Mouse (Mus musculus): ENCODE data around the gene Zfp410.
"Not testable (repeated sequence)": the region's sequence is repeated elsewhere in the genome, so short reads cannot be mapped to it uniquely, and the experiment has no call there.

The Zfp410 gene

DNA sequence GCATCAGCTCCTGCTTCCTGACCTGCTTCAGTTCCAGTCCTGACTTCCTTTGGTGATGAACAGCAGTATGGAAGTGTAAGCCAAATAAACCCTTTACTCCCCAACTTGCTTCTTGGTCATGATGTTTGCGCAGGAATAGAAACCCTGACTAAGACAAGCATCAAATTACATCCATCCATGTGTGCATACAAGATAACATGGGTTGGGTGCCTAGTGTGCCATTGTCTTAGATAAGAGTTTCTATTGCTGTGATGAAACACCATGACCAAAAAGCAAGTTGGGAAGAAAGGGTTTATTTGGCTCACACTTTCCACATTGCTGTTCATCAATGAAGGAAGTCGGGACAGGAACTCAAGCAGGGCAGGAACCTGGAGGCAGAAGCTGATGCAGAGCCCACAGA is 42.0 kb downstream of the Zfp410 start:
- ATAC-seq (ENCODE audit: insufficient number of reproducible peaks, low FRiP score, low TSS enrichment) = not testable (repeated sequence)

DNA sequence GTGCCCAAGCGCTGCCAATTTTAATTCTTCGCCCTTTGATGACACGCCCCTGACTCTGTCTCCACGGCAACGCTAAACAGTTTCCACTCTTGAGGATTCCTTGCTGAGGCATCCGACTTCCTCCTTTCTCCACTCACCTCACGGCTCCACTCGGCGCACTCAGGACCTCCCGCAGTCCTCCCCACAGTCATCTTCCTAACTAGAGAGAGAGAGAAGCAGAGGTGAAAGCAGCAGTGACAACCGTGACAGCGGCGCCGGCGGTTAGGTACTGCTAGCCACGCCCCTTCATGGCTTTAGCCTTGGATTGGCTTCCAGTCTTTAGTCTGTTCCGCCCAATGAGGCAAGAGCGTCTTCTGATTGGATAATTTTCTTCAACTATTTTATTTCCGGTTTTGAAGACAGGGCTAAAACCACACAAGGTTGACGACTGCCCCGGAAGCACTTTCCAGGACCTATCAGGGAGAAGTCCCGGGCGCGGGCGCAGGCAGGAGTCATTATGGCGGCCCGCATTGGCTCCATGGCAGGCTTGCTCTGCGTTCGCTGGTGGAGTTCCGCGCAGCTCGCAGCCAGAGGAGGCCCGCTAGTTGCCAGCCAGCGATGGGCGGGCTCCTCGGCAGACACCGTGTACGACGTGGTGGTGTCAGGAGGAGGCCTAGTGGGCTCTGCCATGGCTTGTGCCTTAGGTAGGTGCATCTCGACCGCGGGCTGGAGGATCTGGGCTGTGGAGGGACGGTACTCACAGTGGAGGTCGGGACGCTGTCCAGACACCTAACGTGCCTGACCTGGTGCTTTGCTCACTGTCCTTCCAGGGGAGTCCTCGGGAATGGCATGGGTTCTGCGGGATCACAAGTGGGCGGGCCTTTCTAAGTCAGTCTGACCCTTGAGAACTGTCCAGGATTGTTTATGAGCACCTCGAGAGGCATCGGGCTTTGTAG is 45.2 kb downstream of the Zfp410 start, which contains the start of the genes Coq6 and Fam161b:
Coq6 (plus strand) TSS at position 103 of the 935 bp plus-strand sequence.
Fam161b (minus strand) TSS at position 279 of the 935 bp plus-strand sequence.
- peak; percentile 98 for ATAC-seq (ENCODE audit: insufficient number of reproducible peaks, low FRiP score, low TSS enrichment)

DNA sequence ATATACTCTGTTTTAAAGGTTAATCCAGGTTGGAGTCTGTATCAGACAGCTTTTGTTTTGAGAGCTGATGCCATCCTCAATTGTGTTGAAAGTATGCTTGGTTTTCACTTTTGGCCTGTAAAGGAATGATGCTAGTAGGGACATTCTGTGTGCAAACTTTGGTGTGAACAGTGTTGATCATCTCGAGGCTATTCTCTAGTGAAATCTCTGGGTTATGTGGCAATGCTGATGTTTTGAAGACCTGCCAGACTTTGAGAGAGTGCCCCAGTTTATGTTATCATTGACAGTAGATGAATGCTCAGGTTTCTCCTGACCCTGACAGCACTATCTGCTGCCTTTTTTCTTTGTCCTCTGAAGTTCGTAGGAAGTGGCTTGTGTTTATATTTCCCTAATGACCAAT is 46.2 kb downstream of the Zfp410 start:
- no peak for ATAC-seq (ENCODE audit: insufficient number of reproducible peaks, low FRiP score, low TSS enrichment)

DNA sequence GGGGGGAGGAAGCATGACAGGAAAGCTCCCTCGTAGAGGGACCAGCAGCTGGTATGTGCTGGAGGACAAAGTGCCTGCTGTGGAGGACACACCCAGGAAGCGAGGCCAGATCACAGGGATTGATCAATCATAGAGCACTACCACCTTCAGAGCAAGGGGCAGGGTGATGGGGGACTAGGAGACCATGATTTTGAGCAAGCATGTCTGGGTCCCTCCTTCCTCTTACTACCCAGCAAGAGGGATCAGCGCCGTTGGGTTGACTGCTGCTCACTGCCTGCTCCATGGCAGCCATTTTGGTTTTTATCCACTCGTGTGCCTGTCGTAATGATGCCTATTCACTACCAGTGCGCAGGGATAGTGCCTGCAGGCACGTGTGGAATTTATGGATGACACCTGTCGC is 47.6 kb downstream of the Zfp410 start:
- ATAC-seq (ENCODE audit: insufficient number of reproducible peaks, low FRiP score, low TSS enrichment) = no peak

DNA sequence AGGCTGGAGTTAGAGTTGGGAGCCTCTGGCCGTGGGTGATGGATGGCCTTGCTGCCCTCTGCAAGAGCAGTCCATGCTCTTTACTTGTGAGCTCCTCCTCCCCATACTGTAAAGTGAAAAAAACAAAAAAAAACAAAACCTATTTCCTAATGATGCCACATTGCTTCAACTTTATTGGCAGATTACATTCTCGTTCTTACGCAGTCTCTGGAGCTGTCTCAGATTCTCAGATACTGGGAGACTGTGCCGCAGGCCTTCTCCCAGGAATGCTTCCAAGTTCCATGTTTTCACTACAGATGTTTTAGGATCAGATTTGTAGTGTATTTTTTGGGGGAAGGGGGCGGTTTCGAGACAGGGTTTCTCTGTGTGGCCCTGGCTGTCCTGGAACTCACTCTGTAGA is 48.5 kb downstream of the Zfp410 start:
- ATAC-seq (ENCODE audit: insufficient number of reproducible peaks, low FRiP score, low TSS enrichment) = no peak

DNA sequence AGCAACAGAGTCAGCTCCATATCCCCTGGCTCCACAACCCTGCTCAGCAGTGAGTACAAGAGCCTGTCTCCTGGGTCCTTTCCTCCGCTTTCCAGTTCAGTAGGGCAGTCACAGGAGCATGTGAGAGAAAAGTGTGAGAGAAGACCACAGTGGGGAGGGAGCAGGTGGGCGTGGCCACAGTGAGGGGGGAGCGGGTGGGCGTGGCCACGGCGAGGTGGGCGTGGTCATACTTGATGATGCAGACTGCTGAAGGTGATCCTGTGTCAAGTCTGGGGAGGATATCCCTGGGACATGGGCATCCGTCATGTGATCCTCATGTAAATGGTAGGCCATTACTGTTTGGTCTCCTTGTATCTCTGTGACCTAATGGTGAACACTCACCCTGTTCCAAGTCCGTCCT is 50.3 kb downstream of the Zfp410 start:
- ATAC-seq (ENCODE audit: insufficient number of reproducible peaks, low FRiP score, low TSS enrichment) = no peak

DNA sequence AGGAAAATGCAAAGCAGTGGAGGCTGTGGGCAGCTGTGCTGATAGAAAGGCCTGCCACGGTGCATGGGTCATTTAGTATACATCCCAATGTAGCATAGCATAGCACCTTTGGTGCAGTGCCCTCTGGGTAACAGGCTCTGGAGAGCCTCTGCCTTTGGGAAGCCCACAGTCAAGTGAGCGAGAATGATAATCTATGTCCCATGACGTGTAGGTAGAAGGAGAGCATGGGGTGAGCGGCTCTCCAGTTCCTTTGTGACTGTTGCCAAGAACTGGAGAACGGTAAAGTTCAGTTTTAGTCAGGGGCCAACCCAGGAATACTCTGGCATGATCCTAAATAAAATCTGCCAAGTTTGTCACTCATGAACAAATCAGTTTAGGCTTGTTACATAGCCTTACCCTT is 55.0 kb downstream of the Zfp410 start:
- ATAC-seq (ENCODE audit: insufficient number of reproducible peaks, low FRiP score, low TSS enrichment) = no peak

DNA sequence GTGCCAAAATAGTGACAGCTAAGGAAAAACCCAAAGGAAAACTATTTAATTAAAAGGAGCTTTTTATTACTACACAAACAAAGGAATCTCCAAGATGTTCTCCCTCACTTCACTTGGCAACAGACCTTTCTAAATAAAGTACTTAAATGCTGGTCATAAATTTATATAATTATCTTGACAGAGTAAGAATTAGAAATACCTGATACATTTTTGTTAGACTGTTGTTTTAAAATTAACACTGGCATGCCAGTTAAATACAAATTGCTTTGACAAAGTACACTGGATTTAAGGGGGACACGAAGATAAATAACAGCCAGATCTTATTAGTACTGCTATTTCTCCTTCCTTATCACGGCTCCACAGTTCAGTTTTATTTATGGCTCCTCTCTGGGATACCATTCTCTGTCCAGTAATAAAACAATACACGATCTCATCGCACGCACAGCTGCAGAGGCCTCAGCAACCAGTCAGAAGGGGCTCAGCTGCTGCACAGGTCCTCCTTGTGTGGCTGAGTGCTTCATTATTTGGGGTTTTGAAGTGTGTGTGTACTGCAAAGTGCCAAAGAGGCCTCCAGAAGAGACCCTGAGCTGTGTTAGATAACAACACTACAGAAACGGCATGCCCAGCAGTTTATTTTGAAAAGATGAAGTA is 57.3 kb downstream of the Zfp410 start:
- ATAC-seq (ENCODE audit: insufficient number of reproducible peaks, low FRiP score, low TSS enrichment) = no peak

DNA sequence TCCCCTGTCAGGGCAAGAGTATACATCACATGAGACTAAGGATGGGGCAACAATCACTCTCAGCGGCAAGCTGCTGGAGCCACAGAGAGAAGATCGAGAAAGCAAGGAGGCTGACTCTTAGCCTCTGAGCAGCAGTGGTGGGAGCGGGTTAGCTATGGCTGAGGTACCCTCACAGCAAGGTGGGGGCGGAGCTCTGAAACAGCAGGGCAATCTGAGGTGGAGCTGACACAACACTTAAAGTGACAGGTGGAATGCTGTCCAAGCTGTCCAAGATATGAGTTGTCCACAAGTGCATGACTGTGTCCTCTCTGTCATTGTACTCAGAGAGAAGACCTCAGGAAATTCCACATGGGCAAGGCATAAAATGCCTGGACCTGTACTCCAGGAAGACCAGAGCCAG is 65.7 kb downstream of the Zfp410 start:
- ATAC-seq (ENCODE audit: insufficient number of reproducible peaks, low FRiP score, low TSS enrichment) = no peak

DNA sequence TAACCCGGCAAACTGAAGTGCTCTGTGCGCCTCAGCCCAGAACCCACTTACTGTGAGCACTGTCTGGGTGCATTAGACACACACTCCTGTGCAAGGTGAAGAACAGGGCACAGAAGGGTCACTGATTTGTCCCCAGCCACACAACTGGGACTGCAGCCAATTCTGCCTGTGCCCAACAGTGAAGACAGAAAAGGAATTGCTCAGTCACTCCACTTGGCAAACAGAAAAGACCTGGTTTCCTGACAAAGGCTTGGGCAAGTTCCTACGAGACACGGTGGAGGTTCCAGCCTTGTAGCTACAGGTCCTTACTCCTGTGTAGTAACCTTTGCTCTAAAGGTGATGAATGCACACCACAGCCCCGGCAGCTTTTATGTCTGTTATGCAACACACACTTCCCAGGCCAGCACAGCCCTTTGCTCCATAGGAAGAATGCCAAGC is 68.0 kb downstream of the Zfp410 start:
- ATAC-seq (ENCODE audit: insufficient number of reproducible peaks, low FRiP score, low TSS enrichment) = no peak

DNA sequence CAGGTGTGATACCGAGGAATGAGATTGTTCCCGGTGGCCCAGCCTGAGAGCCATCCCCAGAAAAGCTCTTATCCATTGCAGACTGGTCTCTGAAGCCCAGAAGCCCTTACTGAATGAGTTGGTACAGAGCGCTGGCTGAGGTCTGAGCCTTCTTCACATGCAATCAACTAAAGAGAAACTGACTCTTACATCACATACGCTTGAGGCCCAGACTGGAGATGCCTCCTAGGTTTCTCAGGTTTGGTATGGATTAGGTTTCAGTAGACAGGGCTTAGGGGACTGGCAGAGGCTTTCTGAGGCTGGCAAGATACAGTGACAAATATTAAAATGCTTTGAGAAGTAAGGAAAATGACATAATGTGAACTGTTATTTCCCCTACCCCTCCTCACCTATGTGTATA is 68.8 kb downstream of the Zfp410 start:
- ATAC-seq (ENCODE audit: insufficient number of reproducible peaks, low FRiP score, low TSS enrichment) = no peak

DNA sequence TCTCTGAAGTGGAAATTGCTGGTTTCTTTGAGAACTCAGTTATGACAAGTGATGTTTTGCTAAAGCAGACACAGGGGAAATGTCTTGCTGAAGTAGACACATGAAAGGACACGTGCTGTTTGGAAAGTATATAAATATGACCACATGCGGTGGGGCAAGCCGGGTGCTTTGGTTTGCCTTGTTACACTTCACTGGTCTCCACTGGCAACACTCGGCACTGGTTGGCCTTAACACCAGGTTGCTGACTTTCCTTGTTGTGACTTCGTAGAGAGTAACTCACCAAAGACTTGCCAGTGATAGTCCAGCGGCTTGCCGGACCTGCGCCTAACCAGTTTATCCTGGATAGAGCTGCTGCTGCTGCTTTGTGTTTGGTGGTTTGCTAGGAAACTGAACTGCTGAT is 71.4 kb downstream of the Zfp410 start:
- ATAC-seq (ENCODE audit: insufficient number of reproducible peaks, low FRiP score, low TSS enrichment) = no peak

DNA sequence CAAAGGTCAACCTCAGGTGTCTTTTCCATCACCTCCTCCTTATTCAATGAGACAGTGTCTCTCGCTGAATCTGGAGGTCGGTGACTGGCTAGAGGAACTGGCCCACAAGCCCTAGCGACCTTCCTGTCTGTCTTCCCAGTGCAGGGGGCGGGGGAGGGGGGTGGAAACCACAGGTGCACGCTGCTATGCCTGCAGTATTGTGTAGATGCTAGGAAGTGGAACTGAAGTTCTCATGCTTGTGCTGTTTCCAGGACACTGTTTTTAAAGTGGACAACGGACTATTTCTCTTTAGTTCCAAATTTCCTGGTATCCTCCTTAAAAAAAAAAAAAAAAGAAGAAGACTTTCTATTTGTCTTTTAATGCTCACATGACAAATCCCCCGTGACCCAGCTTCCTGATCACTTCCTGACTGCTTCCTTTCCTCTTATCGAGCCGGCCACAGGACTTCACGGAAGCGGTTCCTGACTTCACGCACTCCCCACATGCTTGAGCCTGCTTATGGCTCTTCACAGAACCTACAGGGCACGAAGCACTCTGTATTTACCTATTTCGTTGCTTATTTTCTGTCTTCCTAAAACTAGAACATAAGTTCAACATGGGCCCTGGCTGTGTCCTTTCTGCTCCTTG is 72.2 kb downstream of the Zfp410 start:
- ATAC-seq (ENCODE audit: insufficient number of reproducible peaks, low FRiP score, low TSS enrichment) = no peak

DNA sequence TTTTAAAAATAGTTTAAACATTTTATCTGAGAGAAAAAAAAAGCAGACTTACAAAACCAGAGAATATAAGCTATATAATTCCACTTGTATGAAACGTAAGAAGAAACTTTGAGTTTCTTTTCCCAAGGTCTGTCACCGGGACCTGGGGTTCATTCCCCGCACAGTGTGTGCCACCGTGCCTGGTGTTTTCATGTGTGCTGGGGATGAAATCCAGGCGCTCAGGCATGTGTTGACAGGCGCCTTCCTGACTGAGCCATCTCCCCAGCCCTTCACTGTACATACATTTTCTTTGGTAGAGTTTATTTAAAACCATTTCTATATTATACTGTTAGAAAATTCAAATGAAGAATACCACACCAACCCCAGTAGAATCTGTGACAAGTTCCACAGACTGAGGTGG is 73.7 kb downstream of the Zfp410 start:
- no peak for ATAC-seq (ENCODE audit: insufficient number of reproducible peaks, low FRiP score, low TSS enrichment)

DNA sequence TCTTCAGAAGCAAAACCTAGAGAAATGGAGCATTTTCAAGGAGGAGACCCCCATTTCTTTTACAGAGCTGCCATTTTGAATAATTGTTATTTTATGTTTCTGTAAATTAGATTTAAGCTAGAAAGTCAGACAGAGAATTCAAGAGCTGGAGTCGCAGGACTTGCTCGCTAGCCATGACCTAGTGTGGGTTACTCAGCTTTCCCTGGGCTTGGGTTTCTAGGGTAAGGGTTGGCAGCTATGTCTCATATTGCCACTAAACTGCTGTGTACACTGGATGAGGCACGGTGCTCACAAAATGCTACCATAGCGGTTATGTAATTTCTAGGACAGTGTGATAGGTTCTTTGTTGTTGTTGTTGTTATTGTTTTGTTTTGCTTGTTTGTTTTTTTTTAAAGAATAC is 76.0 kb downstream of the Zfp410 start:
- no peak for ATAC-seq (ENCODE audit: insufficient number of reproducible peaks, low FRiP score, low TSS enrichment)

Measured in cerebellum, adult (tissue).